Mouse (Mus musculus) limb, embryonic 13.5 days (tissue): ENCODE measurements around the gene Dnph1. TPM values are rescaled to one million over a fixed set of nuclear protein-coding genes. Genes with fewer than 3 reads are reported as not detected.
A peak's percentile ranks its signal among the peaks of the same experiment; 100 is the strongest.
"Not testable (repeated sequence)": the region's sequence is repeated elsewhere in the genome, so short reads cannot be mapped to it uniquely, and the experiment has no call there.

Experiments
- ATAC-seq: fragments of 200-750 bp; cut with Nextera tagmentation; 2 replicates; pipeline ENCODE4 v1.8.0; 2017; ENCODE audit warnings: low read depth, moderate number of reproducible peaks, moderate TSS enrichment; ENCODE audit not compliant: low FRiP score
- H3K27ac ChIP-seq: fragments of 300-500 bp; sonication (generic); 2 replicates; pipeline ENCODE4 v1.5.1; 2015; ENCODE audit warnings: inconsistent platforms, mild to moderate bottlenecking, moderate library complexity
- H3K27me3 ChIP-seq: fragments of 300-500 bp; sonication (generic); 2 replicates; pipeline ENCODE4 v1.6.1; 2015; ENCODE audit warnings: mild to moderate bottlenecking, inconsistent platforms
- H3K36me3 ChIP-seq: fragments of 300-500 bp; sonication (generic); 2 replicates; pipeline ENCODE4 v1.6.1; 2015; ENCODE audit warnings: inconsistent platforms, mild to moderate bottlenecking, moderate library complexity
- H3K4me1 ChIP-seq: fragments of 300-500 bp; sonication (generic); 2 replicates; pipeline ENCODE4 v1.6.1; 2015; ENCODE audit warnings: inconsistent platforms
- H3K4me2 ChIP-seq: fragments of 300-500 bp; sonication (generic); replicated peaks from 2 replicates; pipeline ENCODE4 v1.6.1; 2015; ENCODE audit warnings: inconsistent platforms, mild to moderate bottlenecking, moderate library complexity
- H3K4me3 ChIP-seq: fragments of 300-500 bp; sonication (generic); 2 replicates; pipeline ENCODE4 v1.5.1; 2015; ENCODE audit warnings: moderate library complexity, mild to moderate bottlenecking, inconsistent platforms
- H3K9ac ChIP-seq: fragments of 300-500 bp; sonication (generic); 2 replicates; pipeline ENCODE4 v1.6.1; 2015; ENCODE audit warnings: mild to moderate bottlenecking, inconsistent platforms
- H3K9me3 ChIP-seq: fragments of 300-500 bp; sonication (generic); 2 replicates; pipeline ENCODE4 v1.6.1; 2016; ENCODE audit warnings: inconsistent platforms
- WGBS: fragments of 180-500 bp; shearing (Covaris S2); methylation state at CpG from one replicate; pipeline ENCODE4 v1.1.7; 2015; 5-methylcytosine and 5-hydroxymethylcytosine counted together
- polyA plus RNA-seq: library from polyadenylated mRNA; unstranded; fragments of >200 nt; fragmentation: Nextera tagmentation; extraction: Ambion mirVana; gene quantifications from 2 replicates; pipeline ENCODE4 v1.2.1, GENCODE M21; 2015

Gene Dnph1
- polyA plus RNA-seq, 1 experiment from 2014 or later = 40.4 TPM

DNA sequence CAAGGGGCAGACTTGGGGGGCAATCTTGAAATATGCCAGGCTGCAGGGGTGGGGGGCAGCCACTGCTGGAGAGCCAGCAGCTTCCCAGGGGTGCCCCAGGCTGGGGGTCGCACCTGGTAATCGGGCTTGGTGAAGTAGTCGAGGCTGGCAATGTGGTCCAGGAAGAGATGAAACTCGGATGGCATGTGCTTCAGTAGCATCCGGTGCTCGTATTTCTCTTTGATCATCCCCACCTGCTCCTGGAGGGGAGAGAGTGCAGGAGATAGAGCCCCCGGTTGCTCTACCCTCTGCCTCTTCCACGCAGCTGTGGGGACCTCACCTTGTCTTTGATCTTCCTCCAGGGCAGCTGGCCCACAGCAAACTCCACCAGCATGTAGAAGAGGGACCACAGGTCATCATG lies 19.9 kb upstream of the Dnph1 start:
- Histone ChIP-seq H3K4me1 (no peaks in the 10 kb centered on the region), H3K9me3 (no peaks in the 10 kb centered on the region), H3K9ac (no peak overlapping the region), H3K27ac (no peak overlapping the region), H3K36me3 (no peaks in the 10 kb centered on the region), H3K4me2 (no peak overlapping the region), H3K27me3 (peaks cover 25% of the 10 kb centered on the region), H3K4me3 (no peak overlapping the region)
- WGBS = 64% methylated on average over 8 of the region's 8 CpGs
- ATAC-seq = no peak

DNA sequence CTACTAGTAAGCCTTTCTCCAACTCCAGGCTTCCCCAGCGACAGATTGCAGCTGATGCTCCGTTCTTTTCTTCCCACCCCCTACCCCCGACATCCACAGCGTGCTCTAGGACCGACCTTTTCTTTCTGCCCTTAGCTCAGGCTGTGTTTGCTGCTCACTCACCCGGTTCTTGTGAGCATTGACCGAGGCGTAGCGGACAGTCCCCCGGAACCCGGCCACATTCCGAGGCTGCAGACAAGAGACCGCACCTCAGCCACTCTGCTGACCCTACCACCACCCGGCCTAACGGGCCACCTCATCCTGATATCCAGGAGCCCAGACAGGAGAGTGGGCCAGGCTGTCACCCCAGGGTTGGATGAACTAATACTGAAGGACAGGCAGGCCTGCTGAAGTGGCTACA lies 19.2 kb upstream of the Dnph1 start:
- Histone ChIP-seq H3K27ac (no peak overlapping the region), H3K4me3 (no peak overlapping the region), H3K4me1 (no peaks in the 10 kb centered on the region), H3K4me2 (no peak overlapping the region), H3K27me3 (peaks cover 31% of the 10 kb centered on the region), H3K9me3 (no peaks in the 10 kb centered on the region), H3K9ac (no peak overlapping the region), H3K36me3 (no peaks in the 10 kb centered on the region)
- no peak for ATAC-seq
- 87% methylated on average over 15 of the region's 15 CpGs for whole genome bisulfite sequencing

DNA sequence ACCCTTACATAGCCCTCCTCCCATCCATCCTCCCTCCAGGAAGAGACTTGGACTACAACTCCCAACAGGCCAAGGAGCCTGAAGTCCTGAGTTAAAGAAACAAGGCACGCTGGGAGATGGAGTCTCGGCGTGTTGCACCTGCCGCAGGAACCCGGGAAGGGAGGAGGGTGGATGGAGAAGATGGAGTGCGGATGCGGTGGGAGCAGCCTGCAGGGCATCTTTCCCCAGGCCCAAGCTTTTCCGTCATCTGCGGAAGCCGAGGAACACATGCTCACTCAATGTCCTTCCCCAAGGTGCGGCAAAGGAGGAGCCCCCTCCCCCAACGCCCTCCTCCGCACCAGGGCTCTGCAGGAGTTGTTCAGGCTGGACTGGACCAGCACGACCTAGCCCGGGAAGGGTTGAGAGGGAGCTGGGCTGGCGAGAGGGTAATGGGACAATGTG lies 12.9 kb upstream of the Dnph1 start:
- no peaks in the 10 kb centered on the region for H3K36me3 ChIP-seq
- H3K4me2 ChIP-seq = peak overlapping the region; percentile 60
- H3K9me3 ChIP-seq = no peaks in the 10 kb centered on the region
- ATAC-seq = peak; percentile 29; the same call in 1 of the 2 replicates
- peaks cover 8% of the 10 kb centered on the region for H3K4me1 ChIP-seq
- H3K9ac ChIP-seq = 0 out of 2 replicates have a peak overlapping the region, but pooled peaks have one; percentile 48
- H3K27ac ChIP-seq = no peak overlapping the region
- 1% methylated on average over 15 of the region's 16 CpGs for WGBS
- peaks cover 80% of the 10 kb centered on the region for H3K27me3 ChIP-seq
- H3K4me3 ChIP-seq = peak overlapping the region; percentile 30

GRCm38 (mm10) chr17:46484021-46484431 lies 12.5 kb upstream of the Dnph1 start:
- H3K4me3 ChIP-seq = peak overlapping the region; percentile 30
- H3K4me2 ChIP-seq = peak overlapping the region; percentile 60
- H3K4me1 ChIP-seq = peaks cover 8% of the 10 kb centered on the region
- no peaks in the 10 kb centered on the region for H3K36me3 ChIP-seq
- 3% methylated on average over 13 of the region's 13 CpGs for WGBS
- H3K27me3 ChIP-seq = peaks cover 80% of the 10 kb centered on the region
- H3K27ac ChIP-seq = no peak overlapping the region
- H3K9me3 ChIP-seq = no peaks in the 10 kb centered on the region
- no peak overlapping the region for H3K9ac ChIP-seq
- no peak for ATAC-seq

DNA sequence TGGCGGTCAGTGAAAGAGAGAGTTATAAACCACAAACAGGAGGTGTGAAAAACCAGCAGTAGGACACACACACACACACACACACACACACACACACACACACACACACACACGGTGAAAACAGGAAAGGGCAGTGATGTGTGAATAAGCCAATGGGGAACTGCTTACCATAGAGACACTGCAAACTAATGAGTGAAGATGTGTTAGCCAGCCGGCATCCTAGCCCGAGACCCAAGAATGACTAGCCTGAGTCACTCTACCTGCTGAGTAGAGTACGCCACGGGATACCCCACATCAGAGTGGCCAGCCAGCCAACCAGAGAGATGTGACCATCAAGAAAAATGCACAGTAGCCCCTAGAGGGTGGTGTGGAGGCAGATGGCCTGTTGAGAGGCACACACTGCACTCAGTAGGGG lies 12.0 kb upstream of the Dnph1 start:
- Histone ChIP-seq H3K4me1 (peaks cover 8% of the 10 kb centered on the region), H3K9me3 (no peaks in the 10 kb centered on the region), H3K27ac (no peak overlapping the region), H3K4me2 (no peak overlapping the region), H3K9ac (no peak overlapping the region), H3K4me3 (no peak overlapping the region), H3K36me3 (no peaks in the 10 kb centered on the region), H3K27me3 (peaks cover 82% of the 10 kb centered on the region)
- ATAC-seq = no peak
- 16% methylated on average over 6 of the region's 6 CpGs for WGBS

DNA sequence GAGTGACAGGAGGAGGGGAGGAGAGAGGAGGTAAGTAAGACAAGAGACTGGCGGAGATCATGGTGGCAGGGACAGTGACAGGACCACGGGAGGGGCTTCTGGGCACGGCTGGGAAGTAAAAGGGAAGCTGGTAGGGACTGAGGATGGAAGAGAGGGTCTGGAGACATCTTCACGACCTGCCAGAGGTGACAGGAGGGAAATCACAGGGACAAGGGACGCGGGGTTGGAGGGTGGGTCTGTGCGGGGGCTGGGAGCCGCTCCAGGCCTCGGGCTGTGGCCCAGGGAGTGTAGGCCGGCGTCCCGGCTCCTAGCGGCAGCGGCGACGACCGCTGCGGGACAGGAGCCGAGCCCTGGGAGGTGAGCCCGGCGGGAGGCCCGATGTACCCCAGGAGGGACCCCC lies 9.5 kb upstream of the Dnph1 start:
- 3% methylated on average over 18 of the region's 22 CpGs for WGBS
- H3K36me3 ChIP-seq = no peaks in the 10 kb centered on the region
- H3K27ac ChIP-seq = no peak overlapping the region
- ATAC-seq = no peak
- H3K9ac ChIP-seq = peak overlapping the region; percentile 55
- peaks cover 8% of the 10 kb centered on the region for H3K4me1 ChIP-seq
- H3K9me3 ChIP-seq = no peaks in the 10 kb centered on the region
- H3K4me3 ChIP-seq = peak overlapping the region; percentile 51
- peaks cover 87% of the 10 kb centered on the region for H3K27me3 ChIP-seq
- peak overlapping the region; percentile 73 for H3K4me2 ChIP-seq

GRCm38 (mm10) chr17:46487431-46487830 lies 9.1 kb upstream of the Dnph1 start, which contains the start of gene Ttbk1:
Gene Ttbk1, minus strand, starts transcription at chr17:46487675.
- Histone ChIP-seq H3K9me3 (no peaks in the 10 kb centered on the region), H3K4me2 (peak within 1 kb of the TSS; percentile 73), H3K36me3 (no peaks in the 10 kb centered on the region), H3K4me3 (peak within 1 kb of the TSS; percentile 51), H3K27ac (no peak within 1 kb of the TSS), H3K9ac (peak within 1 kb of the TSS; percentile 55), H3K4me1 (peaks cover 8% of the 10 kb centered on the region), H3K27me3 (peaks cover 88% of the 10 kb centered on the region)
- WGBS = 0% methylated on average over 3 of the region's 49 CpGs
- ATAC-seq = no peak

DNA sequence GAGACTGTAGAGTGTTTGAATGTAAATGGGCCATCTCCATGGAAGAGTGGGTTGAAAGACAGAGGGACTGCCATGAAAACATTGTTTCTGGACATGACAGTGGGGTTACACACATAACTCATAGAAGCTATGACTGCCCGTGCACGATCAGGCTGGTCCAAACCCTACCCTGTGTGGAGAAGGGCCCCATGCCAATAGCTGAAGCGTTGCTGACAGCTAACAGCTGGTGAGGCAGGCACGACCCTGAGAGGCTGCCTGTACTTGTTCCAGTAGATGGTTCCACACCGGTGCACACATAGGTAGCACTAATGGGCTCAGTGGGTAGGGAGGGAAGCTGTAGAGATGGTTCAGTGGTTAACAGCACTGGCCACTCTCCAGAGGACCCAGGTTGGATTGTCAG lies 1.0 kb upstream of the Dnph1 start:
- H3K27me3 ChIP-seq = peaks cover 36% of the 10 kb centered on the region
- no peaks in the 10 kb centered on the region for H3K9me3 ChIP-seq
- H3K36me3 ChIP-seq = peaks cover 21% of the 10 kb centered on the region
- H3K4me2 ChIP-seq = no peak overlapping the region
- H3K4me3 ChIP-seq = no peak overlapping the region
- H3K27ac ChIP-seq = no peak overlapping the region
- ATAC-seq = no peak
- peaks cover 9% of the 10 kb centered on the region; the same call in 1 of the 2 replicates for H3K4me1 ChIP-seq
- 82% methylated on average over 5 of the region's 5 CpGs for WGBS
- no peak overlapping the region for H3K9ac ChIP-seq

- H3K9me3 ChIP-seq, H3K9ac ChIP-seq, H3K27ac ChIP-seq, H3K4me3 ChIP-seq, H3K4me1 ChIP-seq, ATAC-seq: not testable (repeated sequence)
- Histone ChIP-seq H3K36me3 (peaks cover 26% of the 10 kb centered on the region), H3K27me3 (peaks cover 35% of the 10 kb centered on the region), H3K4me2 (peak overlapping the region; percentile 91)
Measured at GRCm38 (mm10) chr17:46496081-46496480, 430 bp upstream of the Dnph1 start.

DNA sequence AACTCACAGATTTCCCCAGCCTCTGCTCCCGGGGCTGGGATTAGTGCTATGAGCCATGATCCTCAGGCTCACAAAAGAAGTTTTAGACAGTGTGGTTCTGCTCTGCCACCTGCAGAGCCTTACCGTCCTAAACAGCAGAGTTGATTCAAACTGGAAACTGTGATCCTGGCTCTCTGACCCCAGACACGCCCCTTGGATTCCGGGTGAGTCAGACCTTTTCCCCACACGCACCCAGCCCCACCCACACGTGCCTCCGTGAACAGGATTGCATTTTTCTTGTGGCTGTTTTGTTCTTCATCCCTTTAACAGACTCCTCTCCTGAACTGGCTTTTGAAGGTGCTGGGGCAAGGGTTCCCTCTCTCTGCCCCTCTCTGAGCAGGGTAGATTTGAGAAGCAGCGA lies 1.4 kb downstream of the Dnph1 start:
- Histone ChIP-seq H3K27me3 (peaks cover 21% of the 10 kb centered on the region), H3K36me3 (peaks cover 30% of the 10 kb centered on the region), H3K27ac (no peak overlapping the region), H3K4me3 (no peak overlapping the region), H3K9ac (no peak overlapping the region), H3K4me2 (no peak overlapping the region), H3K9me3 (no peaks in the 10 kb centered on the region), H3K4me1 (peaks cover 9% of the 10 kb centered on the region; the same call in 1 of the 2 replicates)
- 79% methylated on average over 8 of the region's 8 CpGs for WGBS
- ATAC-seq = no peak

GRCm38 (mm10) chr17:46502775-46503174 lies 6.3 kb downstream of the Dnph1 start:
- Histone ChIP-seq H3K27me3 (no peaks in the 10 kb centered on the region), H3K4me1 (no peaks in the 10 kb centered on the region), H3K36me3 (peaks cover 34% of the 10 kb centered on the region), H3K27ac (no peak overlapping the region), H3K4me3 (no peak overlapping the region), H3K9me3 (no peaks in the 10 kb centered on the region), H3K4me2 (no peak overlapping the region), H3K9ac (no peak overlapping the region)
- ATAC-seq = no peak
- 85% methylated on average over 2 of the region's 2 CpGs for WGBS

GRCm38 (mm10) chr17:46503847-46504638 lies 7.5 kb downstream of the Dnph1 start:
- no peaks in the 10 kb centered on the region for H3K27me3 ChIP-seq
- no peak overlapping the region for H3K27ac ChIP-seq
- H3K4me1 ChIP-seq = no peaks in the 10 kb centered on the region
- no peak for ATAC-seq
- H3K9ac ChIP-seq = no peak overlapping the region
- no peaks in the 10 kb centered on the region for H3K9me3 ChIP-seq
- 71% methylated on average over 14 of the region's 14 CpGs for WGBS
- no peak overlapping the region for H3K4me3 ChIP-seq
- no peak overlapping the region for H3K4me2 ChIP-seq
- H3K36me3 ChIP-seq = peaks cover 30% of the 10 kb centered on the region

GRCm38 (mm10) chr17:46505617-46506016 lies 9.1 kb downstream of the Dnph1 start:
- Histone ChIP-seq H3K4me3 (no peak overlapping the region), H3K9me3 (no peaks in the 10 kb centered on the region), H3K4me1 (no peaks in the 10 kb centered on the region), H3K9ac (no peak overlapping the region), H3K27ac (no peak overlapping the region), H3K27me3 (no peaks in the 10 kb centered on the region), H3K4me2 (no peak overlapping the region), H3K36me3 (peaks cover 20% of the 10 kb centered on the region)
- WGBS = 89% methylated on average over 3 of the region's 3 CpGs
- ATAC-seq = no peak
